Mouse (Mus musculus) MEL (cell line): ENCODE data around the gene Fam81b. TPM values are rescaled to one million over a fixed set of nuclear protein-coding genes. Genes with fewer than 3 reads are reported as not detected.

Experiments
- DNase-seq: peaks from one replicate; pipeline ENCODE4 v3.0.0; 2011; ENCODE audit warnings: low read depth, low spot score
- H3K27ac ChIP-seq: 2 replicates; pipeline ENCODE4 v1.5.1; 2012; ENCODE audit warnings: low read depth, mild to moderate bottlenecking, control low read depth, low read length, moderate library complexity; ENCODE audit not compliant: control insufficient read depth
- H3K27me3 ChIP-seq, 2 experiments: fragments of 150-350 bp in 1 of 2; sonication (generic) in 1 of 2; 2 replicates each; pipeline ENCODE4 v1.6.1; 2012; ENCODE audit warnings: low read length in 2 of 2, mild to moderate bottlenecking in 2 of 2, improper control_type of control experiment in 1 of 2, moderate library complexity in 1 of 2; ENCODE audit not compliant: insufficient read depth in 2 of 2, control insufficient read depth in 1 of 2
- H3K36me3 ChIP-seq, 2 experiments: 2 replicates each; pipeline ENCODE4 v1.6.1; 2012 to 2014; ENCODE audit warnings: low read length in 2 of 2, improper control_type of control experiment in 1 of 2, inconsistent platforms in 1 of 2, mild to moderate bottlenecking in 1 of 2; ENCODE audit not compliant: insufficient read depth in 2 of 2, control insufficient read depth in 1 of 2
- H3K4me1 ChIP-seq, 2 experiments: fragments of 150-350 bp in 1 of 2; sonication (generic) in 1 of 2; 2 replicates each; pipeline ENCODE4 v1.6.1; 2012; ENCODE audit warnings: low read length in 2 of 2, improper control_type of control experiment in 1 of 2, mild to moderate bottlenecking in 1 of 2; ENCODE audit not compliant: insufficient read depth in 2 of 2, control insufficient read depth in 1 of 2
- H3K4me3 ChIP-seq, 2 experiments: fragments of 150-350 bp in 1 of 2; sonication (generic) in 1 of 2; 2 replicates each; pipeline ENCODE4 v1.5.1; 2012; ENCODE audit warnings: low read depth in 2 of 2, low read length in 2 of 2, mild to moderate bottlenecking in 2 of 2, moderate library complexity in 2 of 2, control low read depth in 1 of 2, improper control_type of control experiment in 1 of 2; ENCODE audit not compliant: control insufficient read depth in 1 of 2, insufficient read depth in 1 of 2
- H3K79me2 ChIP-seq: 2 replicates; pipeline ENCODE4 v1.6.1; 2012; ENCODE audit warnings: mild to moderate bottlenecking, low read length, moderate library complexity; ENCODE audit not compliant: control insufficient read depth, poor library complexity, insufficient read depth
- H3K9ac ChIP-seq: 2 replicates; pipeline ENCODE4 v1.6.1; 2012; ENCODE audit warnings: low read depth, mild to moderate bottlenecking, control low read depth, low read length, moderate library complexity; ENCODE audit not compliant: control insufficient read depth, poor library complexity, severe bottlenecking
- H3K9me3 ChIP-seq: fragments of 150-350 bp; sonication (generic); replicated peaks from 2 replicates; pipeline ENCODE4 v1.6.1; 2012; ENCODE audit warnings: mild to moderate bottlenecking, low read length, improper control_type of control experiment, moderate library complexity; ENCODE audit not compliant: insufficient read depth
- BHLHE40 ChIP-seq: IDR thresholded peaks from 2 replicates; pipeline ENCODE4 v1.6.1; 2012; ENCODE audit warnings: low read depth, mild to moderate bottlenecking, inconsistent platforms, low read length, improper control_type of control experiment, borderline replicate concordance
- E2F4 ChIP-seq: IDR thresholded peaks from 2 replicates; pipeline ENCODE4 v1.6.1; 2011; ENCODE audit warnings: low read depth, low read length, improper control_type of control experiment, borderline replicate concordance
- ELF1 ChIP-seq: IDR thresholded peaks from 2 replicates; pipeline ENCODE4 v1.6.1; 2014; ENCODE audit warnings: low read depth, mild to moderate bottlenecking, inconsistent platforms, low read length, improper control_type of control experiment, moderate library complexity
- EP300 ChIP-seq, 2 experiments: IDR thresholded peaks; 2 replicates each; pipeline ENCODE4 v1.6.1; 2011; ENCODE audit warnings: improper control_type of control experiment in 2 of 2, low read length in 2 of 2, low read depth in 1 of 2, mild to moderate bottlenecking in 1 of 2
- ETS1 ChIP-seq: IDR thresholded peaks from 2 replicates; pipeline ENCODE4 v1.6.1; 2012; ENCODE audit warnings: low read depth, mild to moderate bottlenecking, inconsistent platforms, low read length, improper control_type of control experiment, moderate library complexity
- GABPA ChIP-seq: IDR thresholded peaks from 2 replicates; pipeline ENCODE4 v1.6.1; 2012; ENCODE audit warnings: low read depth, mild to moderate bottlenecking, inconsistent platforms, low read length, improper control_type of control experiment, moderate library complexity
- HCFC1 ChIP-seq: IDR thresholded peaks from 2 replicates; pipeline ENCODE4 v1.6.1; 2012; ENCODE audit warnings: low read depth, mild to moderate bottlenecking, inconsistent platforms, low read length, improper control_type of control experiment, moderate library complexity
- MAFK ChIP-seq: IDR thresholded peaks from 2 replicates; pipeline ENCODE4 v1.6.1; 2011; ENCODE audit warnings: low read depth, mild to moderate bottlenecking, low read length, improper control_type of control experiment, borderline replicate concordance
- MEF2A ChIP-seq: IDR thresholded peaks from 2 replicates; pipeline ENCODE4 v1.6.1; 2014; ENCODE audit warnings: low read depth, mild to moderate bottlenecking, inconsistent platforms, low read length, improper control_type of control experiment; ENCODE audit not compliant: poor library complexity, insufficient replicate concordance, severe bottlenecking; ENCODE audit errors: extremely low read depth
- MYB ChIP-seq: IDR thresholded peaks from 2 replicates; pipeline ENCODE4 v1.6.1; 2011; ENCODE audit warnings: mild to moderate bottlenecking, low read depth, low read length, improper control_type of control experiment
- NRF1 ChIP-seq: IDR thresholded peaks from 2 replicates; pipeline ENCODE4 v1.6.1; 2014; ENCODE audit warnings: low read depth, mild to moderate bottlenecking, inconsistent platforms, low read length, improper control_type of control experiment, moderate library complexity; ENCODE audit not compliant: poor library complexity, insufficient read depth, severe bottlenecking
- RAD21 ChIP-seq: IDR thresholded peaks from 2 replicates; pipeline ENCODE4 v1.6.1; 2011; ENCODE audit warnings: mild to moderate bottlenecking, low read depth, low read length, improper control_type of control experiment
- RCOR1 ChIP-seq: IDR thresholded peaks from 2 replicates; pipeline ENCODE4 v1.6.1; 2012; ENCODE audit warnings: low read depth, mild to moderate bottlenecking, inconsistent platforms, low read length, improper control_type of control experiment
- TCF12 ChIP-seq: IDR thresholded peaks from 2 replicates; pipeline ENCODE4 v1.6.1; 2014; ENCODE audit warnings: low read depth, mild to moderate bottlenecking, inconsistent platforms, low read length, improper control_type of control experiment, moderate library complexity
- USF2 ChIP-seq, 2 experiments: IDR thresholded peaks; 2 replicates each; pipeline ENCODE4 v1.6.1; 2011 to 2012; ENCODE audit warnings: improper control_type of control experiment in 2 of 2, low read length in 2 of 2, borderline replicate concordance in 1 of 2, inconsistent platforms in 1 of 2, low read depth in 1 of 2, mild to moderate bottlenecking in 1 of 2; ENCODE audit not compliant: insufficient read depth in 1 of 2
- polyA plus RNA-seq, 2 experiments: library from polyadenylated mRNA; stranded (reverse) in 1 of 2; unstranded in 1 of 2; fragments of >175 nt in 1 of 2; fragments of >200 nt in 1 of 2; gene quantifications; 2 replicates each; pipeline versions ENCODE4 v1.2.1 to v1.2.4; 2012; ENCODE audit warnings: low replicate concordance in 2 of 2, low read depth in 1 of 2; ENCODE audit not compliant: insufficient read length in 2 of 2, insufficient read depth in 1 of 2, missing spikeins in 1 of 2
- total RNA-seq: library from RNA; depleted of rRNA; stranded (reverse); fragments of 300-350 nt; gene quantifications from 2 replicates; pipeline ENCODE4 v1.2.3, GENCODE M21; 2012

Gene Fam81b
- total and polyA plus RNA-seq, 3 experiments, result not detected

- TF ChIP-seq RCOR1, result no peak
- Histone ChIP-seq H3K9me3 (no peaks in the 10 kb centered on the region), H3K27ac (no peak overlapping the region), H3K27me3 (no peaks in the 10 kb centered on the region), H3K36me3 (no peaks in the 10 kb centered on the region), H3K79me2 (no peaks in the 10 kb centered on the region), H3K4me3 (no peak overlapping the region), H3K4me1 (no peaks in the 10 kb centered on the region), H3K9ac (no peak overlapping the region)
- DNase-seq, result no peak
These were observed 114.6 kb downstream of the Fam81b start for GRCm38 (mm10) chr13:76190273-76190672.

- TF ChIP-seq GABPA, result no peak
- TF ChIP-seq ETS1, result no peak
- no peak for TF ChIP-seq EP300 (IDR thresholded peaks at IDR 0.05; ENCODE audit: low read depth in 1 of 2, low read length in 2 of 2)
- TF ChIP-seq TCF12, result no peak
- TF ChIP-seq NRF1, result no peak
- TF ChIP-seq USF2 (IDR thresholded peaks at IDR 0.05; ENCODE audit: borderline replicate concordance in 1 of 2, insufficient read depth in 1 of 2, low read depth in 1 of 2, low read length in 2 of 2), result no peak
- no peak for TF ChIP-seq ELF1
- TF ChIP-seq MEF2A, result no peak
- TF ChIP-seq MYB, result no peak
- TF ChIP-seq BHLHE40, result no peak
- TF ChIP-seq, all 39 proteins: peak for 0
- Histone ChIP-seq H3K9ac (no peak overlapping the region), H3K79me2 (no peaks in the 10 kb centered on the region), H3K27me3 (no peaks in the 10 kb centered on the region), H3K27ac (no peak overlapping the region), H3K9me3 (no peaks in the 10 kb centered on the region), H3K4me3 (no peak overlapping the region), H3K4me1 (no peaks in the 10 kb centered on the region), H3K36me3 (no peaks in the 10 kb centered on the region)
- DNase-seq, result no peak
These were observed 115.7 kb downstream of the Fam81b start for GRCm38 (mm10) chr13:76189190-76189589.

- H3K79me2 ChIP-seq, result no peaks in the 10 kb centered on the region
- no peak overlapping the region for H3K4me3 ChIP-seq
- H3K27ac ChIP-seq, result no peak overlapping the region
- H3K4me1 ChIP-seq, result no peaks in the 10 kb centered on the region
- H3K9ac ChIP-seq, result no peak overlapping the region
- no peaks in the 10 kb centered on the region for H3K9me3 ChIP-seq
- H3K36me3 ChIP-seq, result peaks cover 0 to 2% of the 10 kb centered on the region in 2 experiments; a peak in 1 of 4 replicates
- no peaks in the 10 kb centered on the region for H3K27me3 ChIP-seq
- TF ChIP-seq E2F4 (no peak), MAFK (no peak), RAD21 (no peak), USF2 (IDR thresholded peaks at IDR 0.05; ENCODE audit: borderline replicate concordance in 1 of 2, insufficient read depth in 1 of 2, low read depth in 1 of 2, low read length in 2 of 2) (no peak), HCFC1 (no peak)
- TF ChIP-seq, all 39 proteins: peak for 0
- DNase-seq, result no peak
These were observed 117.2 kb downstream of the Fam81b start for GRCm38 (mm10) chr13:76187651-76188050.
